ENCODE assay signal across 10 mouse cellular contexts in genomic region chr9:65502146-65502545, GRCm38 (mm10). TPM values are rescaled to one million over a fixed set of nuclear protein-coding genes. Genes with fewer than 3 reads are reported as not detected.
A peak's percentile ranks its signal among the peaks of the same experiment; 100 is the strongest.
DNase-seq lines count a peak whose midpoint lies in the region; TF ChIP-seq lines count a peak whose summit lies in the region.
"Had no signal": no experiment of that assay in that cellular context is flagged by ENCODE, and none has a peak within 500 bp of the region (broad histone marks: within the 10 kb centered on the region; RNA-seq: fewer than 3 reads in every experiment).

No protein-coding gene starts in this region.

- TF ChIP-seq CTCF in cortical plate, adult 2 months (IDR thresholded peaks at IDR 0.05; ENCODE audit: extremely low read depth, insufficient read depth, low read length) = peak; percentile 26; the same call in 1 of the 2 replicates

- no peak overlapping the region for H3K4me3 ChIP-seq in cortical plate, adult 2 months (ENCODE audit: insufficient read depth, low read length)
- H3K4me3 ChIP-seq: forebrain, embryonic 10.5 days had no signal

- no peak for TF ChIP-seq POLR2A in cortical plate, adult 2 months (IDR thresholded peaks at IDR 0.05; ENCODE audit: extremely low read depth, insufficient read depth, low read length)

- H3K4me1 ChIP-seq in cortical plate, adult 2 months (ENCODE audit: control insufficient read depth, insufficient read depth, low read length) = no peaks in the 10 kb centered on the region
- H3K4me1 ChIP-seq: forebrain, embryonic 10.5 days had no signal

- no peak overlapping the region for H3K27ac ChIP-seq in cortical plate, adult 2 months (ENCODE audit: insufficient read depth, low read length)
- H3K27ac ChIP-seq: forebrain, embryonic 10.5 days had no signal

- intact Hi-C loops in left cerebral cortex, postnatal 4 days (cut with DNase I) = no loop called here
- intact Hi-C loops in gastrocnemius, postnatal 14 days (cut with DNase I; ENCODE audit: low total_unique reads) = no loop called here

- DNase-seq in cerebellum, postnatal 14 days = peak; percentile 35 to 51
- no peak for DNase-seq in cerebellum, adult 9-10 months
- DNase-seq in left cerebral cortex, postnatal 4 days = peak; percentile 58
- no peak for DNase-seq in left cerebral cortex, adult 11 months (ENCODE audit: low spot score)
- peak; percentile 3 for DNase-seq in lung, postnatal 36 days
- no peak for DNase-seq in spleen, adult 18-20 months
- no peak for DNase-seq in gastrocnemius, postnatal 14 days

RNA-seq across cellular contexts. Expression of gene Ankdd1a, which starts 17.8 kb away (rescaled TPM):
- 1 to 10 TPM; 1.3 to 2.1 TPM for total RNA-seq in left cerebral cortex, postnatal 4 days (2021)
- 1.4 and 1.8 TPM in 2 replicates for polyA plus RNA-seq in cortical plate, adult 2 months (2012; rRNA removed)
- not detected for total RNA-seq in gastrocnemius, postnatal 14 days (2021)
- total RNA-seq: hematopoietic stem cell, adult 5-6 weeks had no signal
- polyA plus RNA-seq: forebrain, embryonic 10.5 days had no signal

RNA-seq across cellular contexts. Expression of gene Spg21, which starts 41.4 kb away (rescaled TPM):
- total RNA-seq in left cerebral cortex, postnatal 4 days (2021) = 10 to 100 TPM; 49.8 to 51.5 TPM
- polyA plus RNA-seq in cortical plate, adult 2 months (2012; rRNA removed) = 25.4 and 25.5 TPM in 2 replicates
- total RNA-seq in gastrocnemius, postnatal 14 days (2021) = 10 to 100 TPM; 23.8 to 29.2 TPM

Comparison
In these comparisons a context has a peak if more than half of its experiments do, and no peak if none do; other contexts are left out.
1. DNase-seq: peak in cerebellum, postnatal 14 days (2 of 2), left cerebral cortex, postnatal 4 days (single experiment) and lung, postnatal 36 days (single experiment); none in cerebellum, adult 9-10 months (single experiment), left cerebral cortex, adult 11 months (single experiment), spleen, adult 18-20 months (0 of 2) and gastrocnemius, postnatal 14 days (single experiment).